Comparison of ENCODE assay signal across 15 mouse cellular contexts in genomic region chr4:128796788-128797187, GRCm38 (mm10). TPM values are rescaled to one million over a fixed set of nuclear protein-coding genes. Genes with fewer than 3 reads are reported as not detected.
DNase-seq lines count a peak whose midpoint lies in the region; ATAC-seq and TF ChIP-seq lines count a peak whose summit lies in the region.
"Had no signal": no experiment of that assay in that cellular context is flagged by ENCODE, and none has a peak within 500 bp of the region (broad histone marks: within the 10 kb centered on the region; RNA-seq: fewer than 3 reads in every experiment).

No protein-coding gene starts in this region.

- TF ChIP-seq EP300 in CH12.LX (IDR thresholded peaks at IDR 0.05; ENCODE audit: low read length), result no peak

- in situ Hi-C loops in CH12.LX (cut with MboI; ENCODE audit: low pct_ligation_motif_present, low pct_unique_long_range_greater_than_20kb, low sequenced_read_pairs), result no loop called here

- no peaks in the 10 kb centered on the region for H3K9me3 ChIP-seq in hindbrain, postnatal 0 days (ENCODE audit: low read length)
- H3K9me3 ChIP-seq in hindbrain, embryonic 16.5 days (ENCODE audit: control insufficient read depth, low read length), result no peaks in the 10 kb centered on the region
- H3K9me3 ChIP-seq in liver, embryonic 13.5 days (replicated peaks), result no peaks in the 10 kb centered on the region
- H3K9me3 ChIP-seq in CH12.LX (replicated peaks; ENCODE audit: low read length), result no peaks in the 10 kb centered on the region
- no peaks in the 10 kb centered on the region for H3K9me3 ChIP-seq in intestine, embryonic 16.5 days (ENCODE audit: control insufficient read depth, low read length)
- H3K9me3 ChIP-seq: embryonic facial prominence, embryonic 15.5 days; forebrain, embryonic 10.5 days; hindbrain, embryonic 15.5 days had no signal

- no peaks in the 10 kb centered on the region for H3K27me3 ChIP-seq in hindbrain, postnatal 0 days (ENCODE audit: insufficient read depth, low read length)
- no peaks in the 10 kb centered on the region for H3K27me3 ChIP-seq in hindbrain, embryonic 16.5 days (replicated peaks; ENCODE audit: control insufficient read depth, insufficient read depth, low read length)
- H3K27me3 ChIP-seq in liver, embryonic 13.5 days, result no peaks in the 10 kb centered on the region
- H3K27me3 ChIP-seq in CH12.LX (replicated peaks), result no peaks in the 10 kb centered on the region
- H3K27me3 ChIP-seq in intestine, embryonic 16.5 days (replicated peaks; ENCODE audit: control insufficient read depth, insufficient read depth, low read length), result no peaks in the 10 kb centered on the region
- H3K27me3 ChIP-seq: embryonic facial prominence, embryonic 15.5 days; hindbrain, embryonic 15.5 days had no signal

- dilution Hi-C loops in CH12.LX (cut with MboI; ENCODE audit: extremely low pct_ligation_motif_present, extremely low pct_unique_long_range_greater_than_20kb, low sequenced_read_pairs), result no loop called here

- no peak overlapping the region for H3K4me3 ChIP-seq in hindbrain, postnatal 0 days (ENCODE audit: low read length)
- H3K4me3 ChIP-seq in hindbrain, embryonic 16.5 days (ENCODE audit: low read length), result no peak overlapping the region
- H3K4me3 ChIP-seq in liver, embryonic 13.5 days (replicated peaks), result no peak overlapping the region
- no peak overlapping the region for H3K4me3 ChIP-seq in CH12.LX (replicated peaks in 1 of 3; ENCODE audit: low read depth in 2 of 3, low read length in 2 of 3, poor library complexity in 1 of 3)
- H3K4me3 ChIP-seq in intestine, embryonic 16.5 days (ENCODE audit: low read length), result no peak overlapping the region
- H3K4me3 ChIP-seq: embryonic facial prominence, embryonic 15.5 days; hindbrain, embryonic 15.5 days had no signal

- peaks cover 31% of the 10 kb centered on the region for H3K79me2 ChIP-seq in CH12.LX (replicated peaks; ENCODE audit: control insufficient read depth, extremely low read depth, insufficient read depth, poor library complexity, severe bottlenecking)

- peak overlapping the region; percentile 7; the same call in 1 of the 2 replicates for H3K27ac ChIP-seq in hindbrain, postnatal 0 days
- no peak overlapping the region for H3K27ac ChIP-seq in hindbrain, embryonic 16.5 days (ENCODE audit: low read depth, low read length)
- no peak overlapping the region for H3K27ac ChIP-seq in liver, embryonic 13.5 days
- H3K27ac ChIP-seq in CH12.LX (ENCODE audit: insufficient read depth, low read depth), result no peak overlapping the region
- no peak overlapping the region for H3K27ac ChIP-seq in intestine, embryonic 16.5 days (ENCODE audit: low read length)
- H3K27ac ChIP-seq: hindbrain, embryonic 15.5 days; macrophage had no signal

- TF ChIP-seq CTCF in hindbrain, postnatal 0 days (IDR thresholded peaks at IDR 0.05; ENCODE audit: low read depth), result no peak
- no peak for TF ChIP-seq CTCF in CH12.LX (conservative IDR thresholded peaks at IDR 0.05 in 1 of 2, IDR thresholded peaks at IDR 0.05 in 1 of 2; ENCODE audit: low read depth in 2 of 2, low read length in 2 of 2)

- WGBS in hindbrain, postnatal 0 days, result 39% methylated on average over 8 of the region's 8 CpGs
- WGBS in hindbrain, embryonic 16.5 days, result 47% methylated on average over 8 of the region's 8 CpGs
- 71% methylated on average over 8 of the region's 8 CpGs for WGBS in liver, embryonic 13.5 days (ENCODE audit: insufficient replicate concordance)
- 77% methylated on average over 8 of the region's 8 CpGs for WGBS in intestine, embryonic 16.5 days

- H3K4me2 ChIP-seq in hindbrain, postnatal 0 days (ENCODE audit: low read depth, low read length), result no peak overlapping the region
- no peak overlapping the region for H3K4me2 ChIP-seq in hindbrain, embryonic 16.5 days (ENCODE audit: low read length)
- H3K4me2 ChIP-seq in liver, embryonic 13.5 days, result no peak overlapping the region
- H3K4me2 ChIP-seq in CH12.LX (ENCODE audit: insufficient read depth, low read depth, poor library complexity, severe bottlenecking), result peak overlapping the region; percentile 33; the same call in 1 of the 2 replicates
- no peak overlapping the region for H3K4me2 ChIP-seq in intestine, embryonic 16.5 days (ENCODE audit: low read depth, low read length)
- H3K4me2 ChIP-seq: hindbrain, embryonic 15.5 days had no signal

- DNase-seq in hindbrain, postnatal 0 days (ENCODE audit: low spot score), result no peak
- DNase-seq in liver, embryonic 13.5 days, result no peak
- no peak for DNase-seq in liver
- DNase-seq in CH12.LX (ENCODE audit: extremely low read depth), result no peak
- DNase-seq: cerebellum, adult 8-10 months; gastrocnemius, postnatal 25 days; lung, embryonic 14.5 days; thymus, postnatal 4 days had no signal

- H3K9ac ChIP-seq in hindbrain, postnatal 0 days (replicated peaks; ENCODE audit: low read length), result no peak overlapping the region
- H3K9ac ChIP-seq in hindbrain, embryonic 16.5 days (ENCODE audit: low read depth, low read length), result no peak overlapping the region
- H3K9ac ChIP-seq in liver, embryonic 13.5 days, result 0 out of 2 replicates have a peak overlapping the region, but pooled peaks have one; percentile 6
- H3K9ac ChIP-seq in CH12.LX (ENCODE audit: insufficient read depth, low read depth), result no peak overlapping the region
- no peak overlapping the region for H3K9ac ChIP-seq in intestine, embryonic 16.5 days (ENCODE audit: low read depth, low read length)
- H3K9ac ChIP-seq: embryonic facial prominence, embryonic 15.5 days; hindbrain, embryonic 15.5 days; lung, embryonic 14.5 days had no signal

- no peak for TF ChIP-seq RAD21 in CH12.LX (IDR thresholded peaks at IDR 0.05; ENCODE audit: low read depth, low read length)

- H3K36me3 ChIP-seq in hindbrain, postnatal 0 days (ENCODE audit: insufficient read depth, low read length), result no peaks in the 10 kb centered on the region
- no peaks in the 10 kb centered on the region for H3K36me3 ChIP-seq in hindbrain, embryonic 16.5 days (ENCODE audit: control insufficient read depth, insufficient read depth, low read length)
- H3K36me3 ChIP-seq in liver, embryonic 13.5 days, result 0 out of 2 replicates have a peak, but pooled peaks cover 10% of the 10 kb centered on the region
- H3K36me3 ChIP-seq in CH12.LX (replicated peaks in 1 of 2; ENCODE audit: control insufficient read depth in 1 of 2, insufficient read depth in 1 of 2, low read length in 1 of 2), result peaks cover 3 to 38% of the 10 kb centered on the region in 2 experiments
- no peaks in the 10 kb centered on the region for H3K36me3 ChIP-seq in intestine, embryonic 16.5 days (ENCODE audit: control insufficient read depth, insufficient read depth, low read length)
- H3K36me3 ChIP-seq: hindbrain, embryonic 15.5 days had no signal

- TF ChIP-seq POLR2A in CH12.LX (IDR thresholded peaks at IDR 0.05; ENCODE audit: low read depth, low read length), result no peak

- ATAC-seq in hindbrain, postnatal 0 days, result no peak
- ATAC-seq in hindbrain, embryonic 16.5 days, result no peak
- no peak for ATAC-seq in liver, embryonic 13.5 days (ENCODE audit: low read depth)
- ATAC-seq in megakaryocyte, adult 5-6 weeks (ENCODE audit: poor library complexity, severe bottlenecking), result 0 out of 2 replicates have a peak, but pooled peaks have one; percentile 9
- ATAC-seq in intestine, embryonic 16.5 days, result no peak

- peaks cover 12% of the 10 kb centered on the region for H3K4me1 ChIP-seq in hindbrain, postnatal 0 days (ENCODE audit: insufficient read depth, low read length)
- peaks cover 17% of the 10 kb centered on the region for H3K4me1 ChIP-seq in hindbrain, embryonic 16.5 days (ENCODE audit: control insufficient read depth, insufficient read depth, low read depth, low read length)
- peaks cover 57% of the 10 kb centered on the region for H3K4me1 ChIP-seq in liver, embryonic 13.5 days (replicated peaks)
- H3K4me1 ChIP-seq in CH12.LX (ENCODE audit: control insufficient read depth in 1 of 2, insufficient read depth in 2 of 2), result peaks cover 58 to 92% of the 10 kb centered on the region in 2 experiments
- peaks cover 20% of the 10 kb centered on the region for H3K4me1 ChIP-seq in intestine, embryonic 16.5 days (ENCODE audit: control insufficient read depth, insufficient read depth, low read length)

TF ChIP-seq in CH12.LX, 34 proteins besides CTCF, POLR2A, EP300 and RAD21 (continues in another document):
- TF ChIP-seq CHD1 (IDR thresholded peaks at IDR 0.05; ENCODE audit: low read depth, low read length) (no peak), ZNF384 (IDR thresholded peaks at IDR 0.05; ENCODE audit: low read depth, low read length) (no peak), TCF12 (IDR thresholded peaks at IDR 0.05; ENCODE audit: low read depth, low read length) (no peak), TBP (conservative IDR thresholded peaks at IDR 0.05; ENCODE audit: low read depth, low read length) (no peak), IRF4 (IDR thresholded peaks at IDR 0.05; ENCODE audit: low read depth, low read length) (no peak), JUND (conservative IDR thresholded peaks at IDR 0.05; ENCODE audit: low read depth, low read length) (no peak), ZMIZ1 (IDR thresholded peaks at IDR 0.05; ENCODE audit: low read depth, low read length) (no peak), PAX5 (IDR thresholded peaks at IDR 0.05; ENCODE audit: low read length) (no peak), NELFE (IDR thresholded peaks at IDR 0.05; ENCODE audit: low read depth, low read length) (no peak)

RNA-seq across cellular contexts. Expression of gene Zfp362, which starts 9.1 kb away (rescaled TPM):
- 25.6 and 35.7 TPM in 2 replicates for total RNA-seq in hindbrain, postnatal 0 days (2014; rRNA removed)
- 23.3 and 24.9 TPM in 2 replicates for polyA plus RNA-seq in hindbrain, postnatal 0 days (2015; fragmentation: Nextera tagmentation; extraction: Ambion mirVana)
- 29.8 and 33.2 TPM in 2 replicates for polyA plus RNA-seq in hindbrain, embryonic 16.5 days (2015; fragmentation: Nextera tagmentation; extraction: Ambion mirVana)
- 7.1 and 7.3 TPM in 2 replicates for polyA plus RNA-seq in liver, embryonic 13.5 days (2015; fragmentation: Nextera tagmentation; extraction: Ambion mirVana)
- 16.1 and 17.8 TPM in 2 replicates for total RNA-seq in CH12.LX (2012; rRNA removed)
- total RNA-seq in CH12.LX (2014; rRNA removed), result 9.7 and 9.9 TPM in 2 replicates
- 49.2 and 70.1 TPM in 2 replicates for polyA plus RNA-seq in CH12.LX (2012; ENCODE audit: insufficient read length, low read depth)
- 20.4 and 20.9 TPM in 2 replicates for total RNA-seq in megakaryocyte, adult 5-6 weeks (2015)
- total RNA-seq in megakaryocyte, adult 5-6 weeks (2017), result 3.0 and 4.3 TPM in 2 replicates
- polyA plus RNA-seq in intestine, embryonic 16.5 days (2015; fragmentation: Nextera tagmentation; extraction: Ambion mirVana), result 20.1 and 20.3 TPM in 2 replicates

RNA-seq across cellular contexts. Expression of gene A3galt2, which starts 41.6 kb away (rescaled TPM):
- 0.47 and 1.1 TPM in 2 replicates for total RNA-seq in hindbrain, postnatal 0 days (2014; rRNA removed)
- polyA plus RNA-seq in hindbrain, postnatal 0 days (2015; fragmentation: Nextera tagmentation; extraction: Ambion mirVana), result 0.10 TPM in 2 replicates
- polyA plus RNA-seq in hindbrain, embryonic 16.5 days (2015; fragmentation: Nextera tagmentation; extraction: Ambion mirVana), result 0.23 and 0.36 TPM in 2 replicates
- polyA plus RNA-seq in liver, embryonic 13.5 days (2015; fragmentation: Nextera tagmentation; extraction: Ambion mirVana), result not detected in 2 replicates
- total RNA-seq in CH12.LX (2012; rRNA removed), result 0.04 TPM in 2 replicates
- not detected in 2 replicates for total RNA-seq in CH12.LX (2014; rRNA removed)
- 0.07 and 0.11 TPM in 2 replicates for polyA plus RNA-seq in CH12.LX (2012; ENCODE audit: insufficient read length, low read depth)
- 0.09 and 0.21 TPM in 2 replicates for total RNA-seq in megakaryocyte, adult 5-6 weeks (2015)
- total RNA-seq in megakaryocyte, adult 5-6 weeks (2017), result 0.11 TPM in 1 of 2 replicates, not detected in the other
- 0.07 and 0.09 TPM in 2 replicates for polyA plus RNA-seq in intestine, embryonic 16.5 days (2015; fragmentation: Nextera tagmentation; extraction: Ambion mirVana)
- polyA plus RNA-seq: macrophage had no signal
